Mouse (Mus musculus) hindbrain, embryonic 13.5 days (tissue): Measurements from ENCODE around the gene Gm42742. TPM values are rescaled to one million over a fixed set of nuclear protein-coding genes. Genes with fewer than 3 reads are reported as not detected.
A peak's percentile ranks its signal among the peaks of the same experiment; 100 is the strongest.

Source experiments
- ATAC-seq: fragments of 200-750 bp; cut with Nextera tagmentation; 2 replicates; pipeline ENCODE4 v1.8.0; 2017; ENCODE audit warnings: moderate TSS enrichment; ENCODE audit not compliant: low FRiP score
- H3K27ac ChIP-seq: fragments of 300-500 bp; sonication (generic); 2 replicates; pipeline ENCODE4 v1.5.1; 2015; ENCODE audit warnings: inconsistent platforms, mild to moderate bottlenecking, moderate library complexity
- H3K27me3 ChIP-seq: fragments of 300-500 bp; sonication (generic); 2 replicates; pipeline ENCODE4 v1.6.1; 2015; ENCODE audit warnings: mild to moderate bottlenecking, inconsistent platforms
- H3K36me3 ChIP-seq: fragments of 300-500 bp; sonication (generic); 2 replicates; pipeline ENCODE4 v1.6.1; 2015; ENCODE audit warnings: mild to moderate bottlenecking, inconsistent platforms
- H3K4me1 ChIP-seq: fragments of 300-500 bp; sonication (generic); replicated peaks from 2 replicates; pipeline ENCODE4 v1.6.1; 2015; ENCODE audit warnings: inconsistent platforms
- H3K4me2 ChIP-seq: fragments of 300-500 bp; sonication (generic); 2 replicates; pipeline ENCODE4 v1.6.1; 2015; ENCODE audit warnings: inconsistent platforms, mild to moderate bottlenecking, moderate library complexity
- H3K4me3 ChIP-seq: fragments of 300-500 bp; sonication (generic); 2 replicates; pipeline ENCODE4 v1.5.1; 2015; ENCODE audit warnings: mild to moderate bottlenecking, inconsistent platforms
- H3K9ac ChIP-seq: fragments of 300-500 bp; sonication (generic); 2 replicates; pipeline ENCODE4 v1.6.1; 2015; ENCODE audit warnings: mild to moderate bottlenecking, inconsistent platforms
- H3K9me3 ChIP-seq: fragments of 300-500 bp; sonication (generic); 2 replicates; pipeline ENCODE4 v1.6.1; 2016; ENCODE audit warnings: inconsistent platforms
- WGBS: fragments of 180-500 bp; shearing (Covaris S2); methylation state at CpG from one replicate; pipeline ENCODE4 v1.1.7; 2015; 5-methylcytosine and 5-hydroxymethylcytosine counted together
- microRNA-seq: library from miRNA; unstranded; fragments of <30 nt; microRNA quantifications from one replicate; pipeline ENCODE4, GENCODE M21; 2016
- polyA plus RNA-seq: library from polyadenylated mRNA; unstranded; fragments of >200 nt; fragmentation: Nextera tagmentation; extraction: Ambion mirVana; gene quantifications from 2 replicates; pipeline ENCODE4 v1.2.1, GENCODE M21; 2015

Gene Gm42742
- polyA plus RNA-seq, 1 experiment from 2014 or later = 73.4 TPM

DNA sequence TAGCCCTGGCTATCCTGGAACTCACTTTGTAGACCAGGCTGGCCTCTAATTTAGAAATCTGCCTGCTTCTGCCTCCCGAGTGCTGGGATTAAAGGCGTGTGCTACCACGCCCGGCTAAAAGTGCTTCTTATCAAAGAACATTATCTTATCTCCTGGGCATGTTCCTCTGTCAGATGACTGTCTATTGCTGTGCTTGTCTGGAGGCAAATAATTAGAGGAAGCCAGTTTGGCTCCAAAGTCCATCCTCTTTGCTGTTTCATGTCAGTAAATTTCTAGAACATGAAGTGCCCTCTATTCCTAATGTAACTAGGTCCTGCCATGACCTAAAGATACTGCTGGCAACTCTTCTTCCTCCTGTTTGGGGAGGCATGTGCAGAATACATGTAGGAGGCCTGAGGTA lies 38.8 kb downstream of the Gm42742 start:
- no peak overlapping the region for H3K27ac ChIP-seq
- H3K36me3 ChIP-seq = peaks cover 38% of the 10 kb centered on the region
- H3K27me3 ChIP-seq = no peaks in the 10 kb centered on the region
- peaks cover 15% of the 10 kb centered on the region for H3K4me1 ChIP-seq
- H3K4me3 ChIP-seq = no peak overlapping the region
- 96% methylated on average over 4 of the region's 4 CpGs for WGBS
- no peak overlapping the region for H3K4me2 ChIP-seq
- ATAC-seq = no peak
- H3K9ac ChIP-seq = no peak overlapping the region
- no peaks in the 10 kb centered on the region for H3K9me3 ChIP-seq

- WGBS = 85% methylated on average over 2 of the region's 2 CpGs
- no peak overlapping the region for H3K27ac ChIP-seq
- ATAC-seq = no peak
Observed at GRCm38 (mm10) chr7:126981601-126982000, 39.3 kb downstream of the Gm42742 start.

DNA sequence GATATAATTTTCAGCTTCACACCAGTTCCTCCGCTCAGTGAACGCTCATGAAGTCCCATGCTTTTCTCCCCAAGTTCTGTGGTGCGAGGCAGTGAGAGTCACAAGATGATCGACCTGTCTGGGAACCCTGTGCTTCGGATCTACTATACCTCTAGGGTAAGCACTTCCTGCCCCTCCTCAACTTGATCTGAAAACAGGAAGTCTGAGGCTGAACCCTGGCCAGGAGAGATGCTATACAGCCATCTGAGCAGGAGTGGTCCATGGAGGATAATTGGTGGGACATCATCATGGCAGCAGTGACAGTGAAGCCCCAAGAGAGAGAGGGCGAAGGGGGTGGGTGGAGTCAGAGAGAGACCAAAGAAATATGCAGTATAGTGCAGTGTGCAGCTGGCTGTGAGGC lies 42.1 kb downstream of the Gm42742 start:
- ATAC-seq = no peak
- Histone ChIP-seq H3K9ac (no peak overlapping the region), H3K36me3 (peaks cover 38% of the 10 kb centered on the region), H3K4me1 (peaks cover 23% of the 10 kb centered on the region), H3K27ac (no peak overlapping the region), H3K4me3 (no peak overlapping the region), H3K9me3 (no peaks in the 10 kb centered on the region), H3K4me2 (no peak overlapping the region), H3K27me3 (no peaks in the 10 kb centered on the region)
- WGBS = 97% methylated on average over 6 of the region's 6 CpGs

More at GRCm38 (mm10) chr7:126981601-126982000, 39.3 kb downstream of the Gm42742 start:
- Histone ChIP-seq H3K9ac (no peak overlapping the region), H3K4me2 (no peak overlapping the region), H3K9me3 (no peaks in the 10 kb centered on the region), H3K36me3 (peaks cover 38% of the 10 kb centered on the region), H3K27me3 (no peaks in the 10 kb centered on the region), H3K4me3 (no peak overlapping the region), H3K4me1 (peaks cover 17% of the 10 kb centered on the region)

DNA sequence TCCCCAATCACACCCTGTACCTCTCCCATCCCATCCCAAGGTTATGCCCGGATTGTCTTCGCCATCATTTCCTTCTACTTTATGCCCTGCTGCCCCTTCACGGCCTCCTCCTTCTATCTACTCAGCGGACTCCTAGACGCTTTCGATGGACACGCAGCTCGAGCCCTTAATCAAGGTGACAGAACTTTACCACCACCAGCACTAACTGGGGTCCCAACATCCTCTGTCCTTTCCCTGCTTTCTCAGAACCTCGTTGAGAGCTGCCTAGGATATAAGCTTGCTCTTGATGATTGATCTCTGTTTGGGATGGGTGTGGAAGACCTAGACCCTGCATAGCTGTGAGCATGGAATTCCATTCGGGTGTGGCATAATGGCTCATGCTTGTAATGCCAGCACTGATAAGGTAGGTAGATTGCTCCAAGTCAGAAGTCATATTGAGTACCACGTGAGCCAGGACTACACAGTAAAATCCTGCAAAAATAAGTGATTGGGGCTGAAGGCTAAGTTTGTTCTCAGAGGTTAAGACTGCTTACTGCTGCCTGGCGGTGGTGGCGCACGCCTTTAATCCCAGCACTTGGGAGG lies 43.9 kb downstream of the Gm42742 start:
- ATAC-seq = 0 out of 2 replicates have a peak, but pooled peaks have one; percentile 5
- H3K9ac ChIP-seq = peak overlapping the region; percentile 98
- peak overlapping the region; percentile 93 for H3K4me2 ChIP-seq
- peak overlapping the region; percentile 98 for H3K4me3 ChIP-seq
- H3K36me3 ChIP-seq = peaks cover 48% of the 10 kb centered on the region
- peaks cover 23% of the 10 kb centered on the region for H3K4me1 ChIP-seq
- H3K27ac ChIP-seq = peak overlapping the region; percentile 93
- no peaks in the 10 kb centered on the region for H3K9me3 ChIP-seq
- 30% methylated on average over 14 of the region's 14 CpGs for WGBS
- H3K27me3 ChIP-seq = no peaks in the 10 kb centered on the region

DNA sequence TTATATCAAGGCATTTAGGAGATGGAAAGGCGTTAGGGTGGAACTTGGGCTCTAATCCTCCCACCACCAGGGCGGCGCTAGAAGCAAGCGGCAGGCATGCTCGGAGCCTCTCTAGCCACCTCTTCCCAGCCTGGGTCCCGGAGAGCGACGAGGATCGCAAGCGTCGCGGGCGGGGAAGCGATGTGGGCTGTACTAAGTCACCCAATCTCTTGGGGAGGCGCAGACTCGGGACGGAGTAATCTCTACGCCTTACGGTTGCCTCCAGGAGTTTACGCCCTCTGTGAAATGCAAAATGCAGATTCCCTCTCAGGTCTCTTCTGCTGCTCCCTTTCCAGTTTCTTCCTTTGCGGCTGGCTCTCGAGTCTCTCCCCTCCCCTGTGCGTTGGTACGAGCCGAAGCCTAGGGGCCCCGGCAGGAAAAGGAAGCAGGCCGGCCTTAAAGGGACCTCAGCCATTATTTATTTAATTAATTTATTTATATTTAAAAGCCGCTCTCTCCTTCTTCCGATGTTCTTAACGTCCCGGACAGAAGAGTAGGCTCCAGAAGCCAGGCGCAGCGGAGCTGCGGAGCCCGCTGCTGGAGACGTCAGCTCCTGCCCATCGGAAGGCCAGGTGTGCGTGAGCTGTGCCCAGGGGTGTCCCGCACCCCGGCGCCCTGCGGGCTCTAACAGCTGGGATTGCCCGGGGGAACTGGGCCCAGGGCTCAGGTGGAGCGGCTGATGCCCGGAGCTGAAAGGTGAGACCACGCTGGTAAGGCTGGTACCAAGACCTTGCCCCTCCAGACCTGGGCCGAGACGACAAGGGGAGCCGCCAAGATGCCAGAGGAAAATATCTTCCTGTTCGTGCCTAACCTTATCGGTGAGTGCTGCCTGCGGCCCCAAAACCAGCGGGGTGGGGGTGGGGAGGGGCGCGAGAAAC lies 44.7 kb downstream of the Gm42742 start, which contains the start of gene Cdiptos:
TSS of gene Cdiptos (minus strand) at position 149 of the 917 bp plus-strand sequence.
- Histone ChIP-seq H3K27me3 (no peaks in the 10 kb centered on the region), H3K27ac (peak within 1 kb of the TSS; percentile 93), H3K4me3 (peak within 1 kb of the TSS; percentile 98), H3K9me3 (no peaks in the 10 kb centered on the region), H3K4me2 (peak within 1 kb of the TSS; percentile 93), H3K9ac (peak within 1 kb of the TSS; percentile 98), H3K36me3 (peaks cover 50% of the 10 kb centered on the region), H3K4me1 (peaks cover 23% of the 10 kb centered on the region)
- 1% methylated on average over 55 of the region's 55 CpGs for WGBS
- ATAC-seq = peak; percentile 94

GRCm38 (mm10) chr7:126975893-126975949 lies 45.2 kb downstream of the Gm42742 start, which contains the start of gene Cdipt:
Gene Cdipt (plus strand): TSS chr7:126975914.
- ATAC-seq = no peak
- H3K9me3 ChIP-seq = no peaks in the 10 kb centered on the region
- H3K27ac ChIP-seq = peak within 1 kb of the TSS; percentile 93
- peak within 1 kb of the TSS; percentile 98 for H3K4me3 ChIP-seq
- H3K4me1 ChIP-seq = peaks cover 23% of the 10 kb centered on the region
- WGBS = 6% methylated on average over 1 of the region's 1 CpGs
- peaks cover 51% of the 10 kb centered on the region for H3K36me3 ChIP-seq
- H3K9ac ChIP-seq = peak within 1 kb of the TSS; percentile 98
- H3K4me2 ChIP-seq = peak within 1 kb of the TSS; percentile 93
- H3K27me3 ChIP-seq = no peaks in the 10 kb centered on the region

- WGBS = 14% methylated on average over 8 of the region's 8 CpGs
- Histone ChIP-seq H3K9me3 (no peaks in the 10 kb centered on the region), H3K27me3 (no peaks in the 10 kb centered on the region), H3K4me2 (peak overlapping the region; percentile 93), H3K4me3 (peak overlapping the region; percentile 98), H3K36me3 (peaks cover 51% of the 10 kb centered on the region), H3K9ac (peak overlapping the region; percentile 39; the same call in 1 of the 2 replicates), H3K4me1 (peaks cover 23% of the 10 kb centered on the region), H3K27ac (peak overlapping the region; percentile 93; the same call in 1 of the 2 replicates)
- ATAC-seq = no peak; the same call in 1 of the 2 replicates
Observed at GRCm38 (mm10) chr7:126975493-126975892, 45.4 kb downstream of the Gm42742 start.

- H3K4me2 ChIP-seq = no peak overlapping the region
- H3K4me3 ChIP-seq = no peak overlapping the region
- no peaks in the 10 kb centered on the region for H3K9me3 ChIP-seq
- WGBS = 57% methylated on average over 6 of the region's 6 CpGs
- no peaks in the 10 kb centered on the region for H3K4me1 ChIP-seq
- H3K9ac ChIP-seq = no peak overlapping the region
- no peak for ATAC-seq
- H3K27ac ChIP-seq = no peak overlapping the region
- peaks cover 90% of the 10 kb centered on the region for H3K36me3 ChIP-seq
- H3K27me3 ChIP-seq = peaks cover 13% of the 10 kb centered on the region
Observed at GRCm38 (mm10) chr7:126967361-126967760, 53.5 kb downstream of the Gm42742 start.

DNA sequence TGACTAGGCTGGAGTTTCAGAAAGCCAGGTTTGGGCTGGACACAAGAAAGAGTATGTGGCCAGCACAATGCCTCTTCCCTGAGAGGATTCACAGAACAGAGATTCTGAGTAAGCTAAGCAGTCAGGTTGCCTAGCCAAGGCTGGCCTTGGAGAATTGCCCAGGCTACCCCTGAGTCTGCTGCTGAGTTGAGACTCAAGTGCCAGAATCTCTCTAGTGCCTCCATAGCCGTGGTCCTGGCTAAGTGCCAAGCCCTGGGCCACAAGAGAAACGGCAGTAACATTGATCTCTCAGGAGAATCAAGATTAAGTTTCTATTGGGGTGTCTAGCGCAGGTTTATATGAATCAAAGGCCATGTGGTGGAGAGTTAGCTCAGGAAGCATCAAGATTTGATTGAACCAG lies 55.3 kb downstream of the Gm42742 start:
- no peaks in the 10 kb centered on the region for H3K4me1 ChIP-seq
- no peak for ATAC-seq
- no peaks in the 10 kb centered on the region for H3K9me3 ChIP-seq
- 62% methylated on average over 3 of the region's 3 CpGs for WGBS
- H3K27ac ChIP-seq = no peak overlapping the region
- peaks cover 31% of the 10 kb centered on the region for H3K27me3 ChIP-seq
- no peak overlapping the region for H3K4me3 ChIP-seq
- no peak overlapping the region for H3K4me2 ChIP-seq
- H3K9ac ChIP-seq = no peak overlapping the region
- peaks cover 90% of the 10 kb centered on the region for H3K36me3 ChIP-seq

Small RNA genes within 50 kb of the gene (microRNA-seq; reads per million reads assigned to microRNA genes)
- gene Gm44343 = not detected

Other genes starting within 250 kb of the Gm42742 start
- 173 and 179 TPM in 2 replicates for gene Ypel3, start 244.1 kb downstream of the Gm42742 start, polyA plus RNA-seq
- 0.32 and 0.84 TPM in 2 replicates for gene Tbx6, start 239.6 kb downstream of the Gm42742 start, polyA plus RNA-seq
- 196 and 214 TPM in 2 replicates for gene Ppp4c, start 228.6 kb downstream of the Gm42742 start, polyA plus RNA-seq
- gene Fam57b, start 223.4 kb downstream of the Gm42742 start, polyA plus RNA-seq = 52.1 and 55.6 TPM in 2 replicates
- not detected in 2 replicates for gene 4930451I11Rik, start 189.5 kb downstream of the Gm42742 start, polyA plus RNA-seq
- gene Doc2a, start 173.7 kb downstream of the Gm42742 start, polyA plus RNA-seq = 7.1 and 9.3 TPM in 2 replicates
- gene Hirip3, start 159.1 kb downstream of the Gm42742 start, polyA plus RNA-seq = 20.2 and 25.7 TPM in 2 replicates
- gene Ino80e, start 158.7 kb downstream of the Gm42742 start, polyA plus RNA-seq = 81.8 and 89.4 TPM in 2 replicates
- 57.2 and 57.4 TPM in 2 replicates for gene Taok2, start 136.4 kb downstream of the Gm42742 start, polyA plus RNA-seq
- 26.3 and 28.4 TPM in 2 replicates for gene Tmem219, start 98.2 kb downstream of the Gm42742 start, polyA plus RNA-seq
- 98.7 and 101 TPM in 2 replicates for gene Kctd13, start 92.2 kb downstream of the Gm42742 start, polyA plus RNA-seq
- 6.1 and 6.4 TPM in 2 replicates for gene Asphd1, start 71.5 kb downstream of the Gm42742 start, polyA plus RNA-seq
- gene Sez6l2, start 70.5 kb downstream of the Gm42742 start, polyA plus RNA-seq = 32.7 and 36.7 TPM in 2 replicates
- 109 and 112 TPM in 2 replicates for gene Cdipt, start 45.2 kb downstream of the Gm42742 start, polyA plus RNA-seq
- gene Cdiptos, start 45.0 kb downstream of the Gm42742 start, polyA plus RNA-seq = 1.2 and 1.4 TPM in 2 replicates
- 4.5 and 5.2 TPM in 2 replicates for gene Mvp, start 6.5 kb downstream of the Gm42742 start, polyA plus RNA-seq
- gene Pagr1b, start 4.6 kb downstream of the Gm42742 start, polyA plus RNA-seq = 0.45 and 1.1 TPM in 2 replicates
- 41.8 and 53.4 TPM in 2 replicates for gene Pagr1a, start 3.7 kb downstream of the Gm42742 start, polyA plus RNA-seq
- 18.3 and 19.2 TPM in 2 replicates for gene Prrt2, start 114 bp upstream of the Gm42742 start, polyA plus RNA-seq
- 59.8 and 60.8 TPM in 2 replicates for gene Maz, start 5.9 kb upstream of the Gm42742 start, polyA plus RNA-seq
- 30.2 and 32.6 TPM in 2 replicates for gene Kif22, start 21.4 kb upstream of the Gm42742 start, polyA plus RNA-seq
- gene Zg16, start 66.2 kb upstream of the Gm42742 start, polyA plus RNA-seq = not detected in 2 replicates
- 1.5 and 2.1 TPM in 2 replicates for gene AI467606, start 70.3 kb upstream of the Gm42742 start, polyA plus RNA-seq
- 0.54 and 0.68 TPM in 2 replicates for gene Qprt, start 101.1 kb upstream of the Gm42742 start, polyA plus RNA-seq
- gene Spn, start 116.7 kb upstream of the Gm42742 start, polyA plus RNA-seq = 0.06 and 0.09 TPM in 2 replicates
- gene Cd2bp2, start 175.0 kb upstream of the Gm42742 start, polyA plus RNA-seq = 83.1 and 84.6 TPM in 2 replicates
- gene Tbc1d10b, start 187.4 kb upstream of the Gm42742 start, polyA plus RNA-seq = 28.0 and 31.3 TPM in 2 replicates
- 11.0 and 15.5 TPM in 2 replicates for gene Mylpf, start 187.8 kb upstream of the Gm42742 start, polyA plus RNA-seq
- 58.8 and 61.9 TPM in 2 replicates for gene Zfp553, start 212.0 kb upstream of the Gm42742 start, polyA plus RNA-seq
- gene Sept1, start 212.0 kb upstream of the Gm42742 start, polyA plus RNA-seq = 21.8 and 23.1 TPM in 2 replicates
- gene Zfp771, start 223.2 kb upstream of the Gm42742 start, polyA plus RNA-seq = 54.4 and 57.4 TPM in 2 replicates
- 121 and 124 TPM in 2 replicates for gene Dctpp1, start 239.6 kb upstream of the Gm42742 start, polyA plus RNA-seq